Mouse (Mus musculus): ENCODE results near the gene Zic4. TPM values are rescaled to one million over a fixed set of nuclear protein-coding genes. Genes with fewer than 3 reads are reported as not detected.

The Zic4 gene
- polyA plus RNA-seq (2012; fragmentation: generic; extraction: Trizol), result 1.3 TPM

GRCm38 (mm10) chr9:91361856-91362601, at the start of gene Zic4:
Gene Zic4 (plus strand): TSS chr9:91362413.
- Histone ChIP-seq H3K4me3 (peak within 1 kb of the TSS; percentile 51), H3K4me2 (ENCODE audit: low read depth) (peak within 1 kb of the TSS; percentile 70), H3ac (ENCODE audit: control insufficient read depth, insufficient read length) (peak within 1 kb of the TSS; percentile 31), H3K36me3 (ENCODE audit: control insufficient read depth, insufficient read depth) (no peaks in the 10 kb centered on the region), H3K79me2 (ENCODE audit: control insufficient read depth, insufficient read depth) (peaks cover 16% of the 10 kb centered on the region), H3K27me3 (ENCODE audit: control insufficient read depth, insufficient read depth, insufficient read length) (no peaks in the 10 kb centered on the region)
- TF ChIP-seq E2F4 (IDR thresholded peaks at IDR 0.05; ENCODE audit: insufficient read depth) (no peak), MYOD1 (IDR thresholded peaks at IDR 0.05; ENCODE audit: control insufficient read depth in 1 of 3, insufficient read length in 2 of 3, low read depth in 2 of 3) (no peak), REST (IDR thresholded peaks at IDR 0.05; ENCODE audit: insufficient read depth, insufficient read length) (no peak), POLR2A (IDR thresholded peaks at IDR 0.05; ENCODE audit: insufficient read length, low read depth) (peak; percentile 38), MAX (IDR thresholded peaks at IDR 0.05; ENCODE audit: low read depth) (no peak), TCF12 (IDR thresholded peaks at IDR 0.05; ENCODE audit: insufficient read depth, poor library complexity, severe bottlenecking) (no peak), MYOG (IDR thresholded peaks at IDR 0.05; ENCODE audit: control insufficient read depth in 1 of 3, insufficient read depth in 1 of 3, insufficient read length in 2 of 3, low read depth in 2 of 3) (no peak)

- H3K27me3 ChIP-seq (ENCODE audit: control insufficient read depth, insufficient read depth, insufficient read length), result no peaks in the 10 kb centered on the region
Observed at GRCm38 (mm10) chr9:91347591-91347990, 14.6 kb upstream of the Zic4 start.

GRCm38 (mm10) chr9:91348746-91349145, 13.5 kb upstream of the Zic4 start:
- no peak for TF ChIP-seq MAX (IDR thresholded peaks at IDR 0.05; ENCODE audit: low read depth)
- no peak for TF ChIP-seq MYOD1 (IDR thresholded peaks at IDR 0.05; ENCODE audit: control insufficient read depth in 1 of 3, insufficient read length in 2 of 3, low read depth in 2 of 3)
- TF ChIP-seq USF1 (IDR thresholded peaks at IDR 0.05; ENCODE audit: low read depth), result no peak
- no peak for TF ChIP-seq SRF (IDR thresholded peaks at IDR 0.05; ENCODE audit: control insufficient read depth, insufficient read length, low read depth)
- no peak for TF ChIP-seq TCF12 (IDR thresholded peaks at IDR 0.05; ENCODE audit: insufficient read depth, poor library complexity, severe bottlenecking)
- no peak for TF ChIP-seq E2F4 (IDR thresholded peaks at IDR 0.05; ENCODE audit: insufficient read depth)
- no peak for TF ChIP-seq CEBPB (IDR thresholded peaks at IDR 0.05; ENCODE audit: insufficient read depth, poor library complexity, severe bottlenecking)
- no peak for TF ChIP-seq POLR2AphosphoS2 (IDR thresholded peaks at IDR 0.05; ENCODE audit: insufficient read length, low read depth)
- no peak for TF ChIP-seq MYOG (IDR thresholded peaks at IDR 0.05; ENCODE audit: control insufficient read depth in 1 of 3, insufficient read depth in 1 of 3, insufficient read length in 2 of 3, low read depth in 2 of 3)
- TF ChIP-seq POLR2A (IDR thresholded peaks at IDR 0.05; ENCODE audit: insufficient read length, low read depth), result no peak
- TF ChIP-seq REST (IDR thresholded peaks at IDR 0.05; ENCODE audit: insufficient read depth, insufficient read length), result no peak
- no peak for TF ChIP-seq TCF3 (IDR thresholded peaks at IDR 0.05; ENCODE audit: insufficient read length, low read depth)
- H3ac ChIP-seq (ENCODE audit: control insufficient read depth, insufficient read length), result no peak overlapping the region
- no peaks in the 10 kb centered on the region for H3K36me3 ChIP-seq (ENCODE audit: control insufficient read depth, insufficient read depth)
- H3K79me2 ChIP-seq (ENCODE audit: control insufficient read depth, insufficient read depth), result no peaks in the 10 kb centered on the region
- H3K4me3 ChIP-seq, result no peak overlapping the region
- no peaks in the 10 kb centered on the region for H3K27me3 ChIP-seq (ENCODE audit: control insufficient read depth, insufficient read depth, insufficient read length)
- H3K4me2 ChIP-seq (ENCODE audit: low read depth), result no peak overlapping the region

More at GRCm38 (mm10) chr9:91347591-91347990, 14.6 kb upstream of the Zic4 start:
- no peak overlapping the region for H3K4me2 ChIP-seq (ENCODE audit: low read depth)
- no peak overlapping the region for H3K4me3 ChIP-seq
- no peaks in the 10 kb centered on the region for H3K36me3 ChIP-seq (ENCODE audit: control insufficient read depth, insufficient read depth)
- no peaks in the 10 kb centered on the region for H3K79me2 ChIP-seq (ENCODE audit: control insufficient read depth, insufficient read depth)
- H3ac ChIP-seq (ENCODE audit: control insufficient read depth, insufficient read length), result no peak overlapping the region
- TF ChIP-seq MAX (IDR thresholded peaks at IDR 0.05; ENCODE audit: low read depth) (no peak), TCF12 (IDR thresholded peaks at IDR 0.05; ENCODE audit: insufficient read depth, poor library complexity, severe bottlenecking) (no peak), E2F4 (IDR thresholded peaks at IDR 0.05; ENCODE audit: insufficient read depth) (no peak)

- H3K36me3 ChIP-seq (ENCODE audit: control insufficient read depth, insufficient read depth), result no peaks in the 10 kb centered on the region
- H3K4me2 ChIP-seq (ENCODE audit: low read depth), result no peak overlapping the region
- no peak overlapping the region for H3ac ChIP-seq (ENCODE audit: control insufficient read depth, insufficient read length)
- no peak for TF ChIP-seq POLR2A (IDR thresholded peaks at IDR 0.05; ENCODE audit: insufficient read length, low read depth)
- no peak for TF ChIP-seq MYOG (IDR thresholded peaks at IDR 0.05; ENCODE audit: control insufficient read depth in 1 of 3, insufficient read depth in 1 of 3, insufficient read length in 2 of 3, low read depth in 2 of 3)
- no peak for TF ChIP-seq MYOD1 (IDR thresholded peaks at IDR 0.05; ENCODE audit: control insufficient read depth in 1 of 3, insufficient read length in 2 of 3, low read depth in 2 of 3)
- no peak for TF ChIP-seq USF1 (IDR thresholded peaks at IDR 0.05; ENCODE audit: low read depth)
- no peak for TF ChIP-seq CEBPB (IDR thresholded peaks at IDR 0.05; ENCODE audit: insufficient read depth, poor library complexity, severe bottlenecking)
- no peak for TF ChIP-seq SRF (IDR thresholded peaks at IDR 0.05; ENCODE audit: control insufficient read depth, insufficient read length, low read depth)
- TF ChIP-seq TCF3 (IDR thresholded peaks at IDR 0.05; ENCODE audit: insufficient read length, low read depth), result no peak
- TF ChIP-seq POLR2AphosphoS2 (IDR thresholded peaks at IDR 0.05; ENCODE audit: insufficient read length, low read depth), result no peak
- no peak for TF ChIP-seq TCF12 (IDR thresholded peaks at IDR 0.05; ENCODE audit: insufficient read depth, poor library complexity, severe bottlenecking)
- no peak for TF ChIP-seq E2F4 (IDR thresholded peaks at IDR 0.05; ENCODE audit: insufficient read depth)
- TF ChIP-seq MAX (IDR thresholded peaks at IDR 0.05; ENCODE audit: low read depth), result no peak
- TF ChIP-seq REST (IDR thresholded peaks at IDR 0.05; ENCODE audit: insufficient read depth, insufficient read length), result no peak
- no peaks in the 10 kb centered on the region for H3K79me2 ChIP-seq (ENCODE audit: control insufficient read depth, insufficient read depth)
- no peak overlapping the region for H3K4me3 ChIP-seq
- no peaks in the 10 kb centered on the region for H3K27me3 ChIP-seq (ENCODE audit: control insufficient read depth, insufficient read depth, insufficient read length)
Observed at GRCm38 (mm10) chr9:91350211-91350791, 11.9 kb upstream of the Zic4 start.

All from myocyte (in vitro differentiated cells).